Mouse (Mus musculus) limb, embryonic 10.5 days (tissue): Measurements from ENCODE around the gene Ftsj1. TPM values are rescaled to one million over a fixed set of nuclear protein-coding genes. Genes with fewer than 3 reads are reported as not detected.

ENCODE experiments used
- DNase-seq: peaks from one replicate; pipeline ENCODE4 v3.0.0-alpha.2; 2017; ENCODE audit warnings: low spot score
- H3K27ac ChIP-seq: fragments of 300-500 bp; sonication (generic); 2 replicates; pipeline ENCODE4 v1.5.1; 2016; ENCODE audit warnings: mild to moderate bottlenecking
- H3K27me3 ChIP-seq: fragments of 300-500 bp; sonication (generic); 2 replicates; pipeline ENCODE4 v1.6.1; 2016; ENCODE audit warnings: low read depth, mild to moderate bottlenecking; ENCODE audit not compliant: poor library complexity, severe bottlenecking
- H3K36me3 ChIP-seq: fragments of 300-500 bp; sonication (generic); 2 replicates; pipeline ENCODE4 v1.6.1; 2016; ENCODE audit warnings: mild to moderate bottlenecking, moderate library complexity
- H3K4me1 ChIP-seq: fragments of 300-500 bp; sonication (generic); 2 replicates; pipeline ENCODE4 v1.6.1; 2016
- H3K4me3 ChIP-seq: fragments of 300-500 bp; sonication (generic); 2 replicates; pipeline ENCODE4 v1.5.1; 2016; ENCODE audit warnings: mild to moderate bottlenecking, moderate library complexity
- H3K9me3 ChIP-seq: fragments of 300-500 bp; sonication (generic); replicated peaks from 2 replicates; pipeline ENCODE4 v1.6.1; 2016; ENCODE audit warnings: mild to moderate bottlenecking
- WGBS: fragments of 180-500 bp; shearing (Covaris S2); methylation state at CpG from one replicate; pipeline ENCODE4 v1.1.7; 2016; 5-methylcytosine and 5-hydroxymethylcytosine counted together
- polyA plus RNA-seq: library from polyadenylated mRNA; unstranded; fragments of >200 nt; fragmentation: Nextera tagmentation; extraction: Ambion mirVana; gene quantifications from 2 replicates; pipeline ENCODE4 v1.2.1, GENCODE M21; 2016

Gene Ftsj1
- polyA plus RNA-seq, 1 experiment from 2014 or later: 59.6 TPM

GRCm38 (mm10) chrX:8207224-8207623, 45.0 kb downstream of the Ftsj1 start:
- H3K36me3 ChIP-seq: no peaks in the 10 kb centered on the region
- no peaks in the 10 kb centered on the region for H3K9me3 ChIP-seq
- DNase-seq: no peak
- 28% methylated on average over 4 of the region's 4 CpGs for WGBS
- no peak overlapping the region for H3K4me3 ChIP-seq
- 0 out of 2 replicates have a peak, but pooled peaks cover 3% of the 10 kb centered on the region for H3K4me1 ChIP-seq
- H3K27me3 ChIP-seq: no peaks in the 10 kb centered on the region
- no peak overlapping the region for H3K27ac ChIP-seq

- 10% methylated on average over 11 of the region's 11 CpGs for WGBS
- H3K9me3 ChIP-seq: no peaks in the 10 kb centered on the region
- peak overlapping the region; percentile 70 for H3K27ac ChIP-seq
- DNase-seq: no peak
- peak overlapping the region; percentile 55 for H3K4me3 ChIP-seq
- 0 out of 2 replicates have a peak, but pooled peaks cover 3% of the 10 kb centered on the region for H3K4me1 ChIP-seq
- H3K27me3 ChIP-seq: no peaks in the 10 kb centered on the region
- H3K36me3 ChIP-seq: no peaks in the 10 kb centered on the region
These were observed 45.5 kb downstream of the Ftsj1 start for GRCm38 (mm10) chrX:8206694-8207197.

DNA sequence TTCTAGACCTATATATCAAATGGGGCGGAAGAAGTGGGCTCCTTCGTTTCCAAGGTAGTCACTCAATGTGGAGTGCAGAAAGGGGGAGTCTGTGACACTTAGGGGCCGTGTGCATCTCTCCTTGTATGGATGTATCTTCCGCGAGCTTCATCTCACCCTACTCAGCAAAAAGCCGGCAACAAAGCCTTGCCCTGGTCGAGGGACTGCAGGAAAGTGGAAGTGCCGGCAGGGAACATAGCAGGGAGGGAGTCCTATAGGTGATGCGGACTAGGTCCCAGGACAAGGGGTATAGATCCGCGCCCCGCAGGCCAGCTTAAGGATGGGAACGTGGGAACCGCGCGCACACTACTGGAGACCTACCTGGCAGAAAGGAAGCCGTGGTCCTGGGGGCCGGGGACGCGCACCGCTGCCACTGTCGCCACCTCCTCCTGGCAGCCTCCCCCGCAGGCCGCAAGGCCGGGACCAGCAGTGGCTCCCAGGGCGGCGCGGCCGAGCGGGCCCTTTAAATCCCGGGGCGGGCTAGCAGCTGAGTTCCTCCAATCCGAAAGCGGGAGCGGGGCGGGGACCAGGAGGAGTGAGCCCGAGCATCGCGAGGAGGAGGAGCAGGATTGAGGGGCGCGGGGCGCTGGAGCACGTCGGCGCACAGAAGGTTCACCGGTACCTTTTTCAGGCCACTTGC, 46.1 kb downstream of the Ftsj1 start, which contains the start of gene Porcn:
Gene Porcn, minus strand, starts transcription at position 511 of the 679 bp plus-strand sequence.
- Histone ChIP-seq H3K4me3 (peak within 1 kb of the TSS; percentile 55), H3K36me3 (no peaks in the 10 kb centered on the region), H3K27ac (peak within 1 kb of the TSS; percentile 70), H3K4me1 (0 out of 2 replicates have a peak, but pooled peaks cover 3% of the 10 kb centered on the region), H3K27me3 (no peaks in the 10 kb centered on the region), H3K9me3 (no peaks in the 10 kb centered on the region)
- WGBS: 2% methylated on average over 41 of the region's 46 CpGs
- peak; percentile 83 for DNase-seq

- peak overlapping the region; percentile 55 for H3K4me3 ChIP-seq
- no peak overlapping the region for H3K27ac ChIP-seq
- H3K36me3 ChIP-seq: no peaks in the 10 kb centered on the region
- H3K4me1 ChIP-seq: 0 out of 2 replicates have a peak, but pooled peaks cover 3% of the 10 kb centered on the region
- no peak for DNase-seq
- no peaks in the 10 kb centered on the region for H3K9me3 ChIP-seq
- WGBS: 43% methylated on average over 7 of the region's 7 CpGs
- no peaks in the 10 kb centered on the region for H3K27me3 ChIP-seq
These were observed 46.7 kb downstream of the Ftsj1 start for GRCm38 (mm10) chrX:8205551-8205950.

GRCm38 (mm10) chrX:8205088-8205487, 47.1 kb downstream of the Ftsj1 start:
- Histone ChIP-seq H3K27ac (no peak overlapping the region), H3K36me3 (no peaks in the 10 kb centered on the region), H3K27me3 (no peaks in the 10 kb centered on the region), H3K9me3 (no peaks in the 10 kb centered on the region), H3K4me1 (0 out of 2 replicates have a peak, but pooled peaks cover 3% of the 10 kb centered on the region), H3K4me3 (no peak overlapping the region)
- no peak for DNase-seq
- WGBS: 84% methylated on average over 4 of the region's 4 CpGs

DNA sequence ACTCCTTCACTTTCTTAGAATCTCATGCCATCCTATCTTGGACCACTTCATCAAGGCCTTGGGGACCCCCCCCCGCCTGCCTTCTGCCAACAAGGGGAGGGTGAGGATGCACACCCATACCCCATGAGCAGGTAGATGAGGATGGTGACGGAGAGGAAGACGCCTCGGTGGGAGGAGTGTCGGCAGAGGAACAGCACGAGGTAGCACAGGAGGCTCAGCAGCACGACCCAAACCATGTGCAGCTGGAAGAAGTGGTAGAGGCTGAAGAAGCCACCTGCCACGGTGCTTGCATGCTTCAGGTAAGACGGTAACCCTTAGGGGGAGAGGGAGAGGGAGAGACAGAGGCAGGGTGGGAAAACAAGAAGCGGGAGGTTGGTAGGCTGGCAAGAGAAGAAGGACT, 48.1 kb downstream of the Ftsj1 start:
- H3K36me3 ChIP-seq: no peaks in the 10 kb centered on the region
- no peaks in the 10 kb centered on the region for H3K27me3 ChIP-seq
- H3K27ac ChIP-seq: no peak overlapping the region
- H3K4me3 ChIP-seq: no peak overlapping the region
- no peaks in the 10 kb centered on the region for H3K9me3 ChIP-seq
- H3K4me1 ChIP-seq: 0 out of 2 replicates have a peak, but pooled peaks cover 3% of the 10 kb centered on the region
- no peak for DNase-seq
- 81% methylated on average over 10 of the region's 10 CpGs for WGBS

DNA sequence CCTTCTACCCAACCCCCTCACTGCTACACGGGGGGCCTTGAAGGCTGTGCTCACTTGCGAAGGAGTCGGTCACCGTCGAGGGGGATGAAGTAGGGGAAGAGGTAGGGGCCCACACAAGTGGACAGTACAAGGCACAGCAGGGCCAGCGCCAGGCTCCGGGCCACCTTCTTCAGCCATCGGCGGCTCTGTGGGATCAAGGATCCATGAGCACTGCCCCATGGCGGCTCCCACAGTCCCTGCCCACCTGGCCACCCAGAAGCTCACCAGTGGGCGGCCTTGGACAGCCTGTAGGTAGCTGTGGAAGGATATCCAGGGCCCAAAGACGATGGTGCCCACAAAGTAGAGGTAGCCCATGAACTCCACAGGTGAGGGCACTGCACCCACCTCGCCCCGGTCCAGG, 49.1 kb downstream of the Ftsj1 start:
- no peak overlapping the region for H3K4me3 ChIP-seq
- H3K36me3 ChIP-seq: no peaks in the 10 kb centered on the region
- no peaks in the 10 kb centered on the region for H3K9me3 ChIP-seq
- H3K27me3 ChIP-seq: no peaks in the 10 kb centered on the region
- no peak for DNase-seq
- 90% methylated on average over 14 of the region's 14 CpGs for WGBS
- H3K4me1 ChIP-seq: 0 out of 2 replicates have a peak, but pooled peaks cover 3% of the 10 kb centered on the region
- H3K27ac ChIP-seq: no peak overlapping the region

DNA sequence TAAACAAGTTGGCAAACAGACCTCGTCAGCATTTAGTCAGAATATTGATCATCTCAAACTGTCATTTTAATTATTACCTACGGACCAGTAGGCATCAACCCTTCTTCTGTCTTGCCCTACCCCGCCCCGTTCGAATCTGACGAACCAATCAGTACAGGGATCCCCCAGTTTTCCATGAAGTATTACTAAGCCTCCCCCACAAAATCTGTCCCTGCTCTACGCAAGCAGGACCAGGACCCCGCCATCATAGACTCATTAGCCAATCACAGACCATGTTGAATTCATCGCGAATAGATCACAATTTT, 58.8 kb downstream of the Ftsj1 start, which contains the start of gene Ebp:
Gene Ebp, minus strand, starts transcription at position 94 of the 305 bp plus-strand sequence.
- Histone ChIP-seq H3K36me3 (no peaks in the 10 kb centered on the region), H3K4me3 (peak within 1 kb of the TSS; percentile 60), H3K27ac (peak within 1 kb of the TSS; percentile 82), H3K9me3 (no peaks in the 10 kb centered on the region), H3K4me1 (no peaks in the 10 kb centered on the region), H3K27me3 (no peaks in the 10 kb centered on the region)
- DNase-seq: no peak
- WGBS: 14% methylated on average over 10 of the region's 10 CpGs

GRCm38 (mm10) chrX:8192640-8193418, 59.4 kb downstream of the Ftsj1 start:
- Histone ChIP-seq H3K27me3 (no peaks in the 10 kb centered on the region), H3K36me3 (no peaks in the 10 kb centered on the region), H3K9me3 (no peaks in the 10 kb centered on the region), H3K4me1 (no peaks in the 10 kb centered on the region), H3K4me3 (peak overlapping the region; percentile 60), H3K27ac (peak overlapping the region; percentile 82)
- peak; percentile 71 for DNase-seq
- WGBS: 11% methylated on average over 38 of the region's 38 CpGs

DNA sequence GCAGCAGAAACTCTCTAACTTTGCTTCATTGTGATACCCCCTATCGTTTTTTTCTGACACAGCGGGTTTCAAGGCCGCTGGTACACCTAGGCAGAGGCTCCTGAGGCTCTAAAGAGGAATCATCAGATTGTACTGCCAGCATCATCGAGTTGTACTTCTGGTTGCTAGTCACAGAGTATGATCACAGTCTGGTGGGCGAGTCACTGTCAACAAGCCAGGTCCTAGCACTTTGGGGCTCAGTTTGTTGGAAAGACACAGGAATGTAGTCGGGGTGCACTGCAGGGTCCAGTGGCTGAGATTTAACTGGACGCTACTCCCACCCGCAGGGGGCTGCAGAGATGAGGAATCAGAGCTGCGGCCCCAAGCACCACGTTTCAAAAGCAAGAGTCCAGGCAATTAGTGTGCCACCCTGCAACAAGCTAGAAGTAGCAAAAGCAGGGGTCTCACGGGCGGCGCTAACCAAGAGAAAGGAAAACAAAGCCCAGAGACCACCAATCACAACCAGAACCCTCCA, 60.0 kb downstream of the Ftsj1 start:
- Histone ChIP-seq H3K4me1 (no peaks in the 10 kb centered on the region), H3K27ac (peak overlapping the region; percentile 82), H3K36me3 (no peaks in the 10 kb centered on the region), H3K27me3 (no peaks in the 10 kb centered on the region), H3K9me3 (no peaks in the 10 kb centered on the region), H3K4me3 (peak overlapping the region; percentile 60)
- WGBS: 13% methylated on average over 13 of the region's 13 CpGs
- no peak for DNase-seq
